Mouse (Mus musculus) adrenal gland, adult 2 months (tissue): ENCODE data around the gene Mlh3. TPM values are rescaled to one million over a fixed set of nuclear protein-coding genes. Genes with fewer than 3 reads are reported as not detected.
"Not testable (repeated sequence)": the region's sequence is repeated elsewhere in the genome, so short reads cannot be mapped to it uniquely, and the experiment has no call there.

Experiments
- DNase-seq: peaks from one replicate; pipeline ENCODE4 v3.0.0; 2021
- long read RNA-seq: library from polyadenylated mRNA; stranded (forward); transcript quantifications from one replicate; pipeline ENCODE4 v2.0.0, GENCODE M21; 2021
- polyA plus RNA-seq: library from polyadenylated mRNA; depleted of rRNA; stranded (reverse); fragments of >200 nt; gene quantifications from 2 replicates; pipeline ENCODE4 v1.2.3, GENCODE M21; 2012; rRNA removed
- total RNA-seq, 2 experiments: library from RNA; stranded (reverse); gene quantifications; 2 replicates each; pipeline ENCODE4 v1.2.3; 2021

The Mlh3 gene
- total RNA-seq (10 to 100 TPM in 1 of 2 experiments, 1 to 10 TPM in 1; 7.8 to 15.9 TPM), polyA plus RNA-seq (2.0 and 2.2 TPM in 2 replicates)
- long read RNA-seq, partial matches to known transcripts: 2 of 2 reads
- long read RNA-seq, other reads (novel, unspliced or antisense): 0 of 2 reads

DNA sequence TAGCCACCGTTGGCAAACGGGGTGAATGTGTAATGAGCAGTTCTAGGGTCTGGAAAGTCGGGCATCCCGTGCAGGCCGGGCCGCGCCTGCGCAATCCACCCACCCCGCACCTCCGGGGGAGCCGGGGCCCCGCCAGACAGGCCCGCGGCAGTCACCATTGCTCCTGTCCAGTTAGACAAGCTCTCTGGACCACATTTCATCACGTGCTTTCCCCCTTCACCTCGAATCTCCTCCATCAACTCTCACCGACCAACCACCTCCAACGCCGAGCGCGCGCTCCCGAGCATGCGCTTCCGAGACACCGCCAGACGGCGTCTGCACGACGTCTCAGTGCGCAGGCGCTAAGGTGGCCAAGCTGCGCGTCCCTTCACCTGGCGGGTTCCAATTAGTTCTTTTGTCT is at the start of gene Mlh3:
Gene Mlh3 (minus strand): TSS at position 281 of the 400 bp plus-strand sequence.
- peak; percentile 88 for DNase-seq

DNA sequence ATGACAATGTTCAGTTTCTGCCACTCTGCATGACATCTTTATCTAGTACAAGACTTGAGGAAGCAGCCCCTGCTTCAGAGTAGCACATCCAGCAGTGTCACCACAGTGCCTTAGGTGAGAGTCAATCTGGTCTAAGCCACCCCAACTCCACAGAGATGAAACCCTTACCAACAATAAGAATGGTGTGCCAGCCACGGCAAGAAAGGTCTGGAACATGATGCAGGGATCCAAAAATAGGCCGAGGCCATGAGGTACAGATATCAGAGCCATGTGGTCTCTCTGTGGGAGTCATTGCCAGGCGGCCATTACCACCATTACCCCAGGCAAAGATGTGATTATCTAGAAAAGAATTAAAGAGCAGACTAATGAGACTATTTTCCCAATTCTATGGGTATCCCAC is 38.3 kb upstream of the Mlh3 start:
- no peak for DNase-seq

DNA sequence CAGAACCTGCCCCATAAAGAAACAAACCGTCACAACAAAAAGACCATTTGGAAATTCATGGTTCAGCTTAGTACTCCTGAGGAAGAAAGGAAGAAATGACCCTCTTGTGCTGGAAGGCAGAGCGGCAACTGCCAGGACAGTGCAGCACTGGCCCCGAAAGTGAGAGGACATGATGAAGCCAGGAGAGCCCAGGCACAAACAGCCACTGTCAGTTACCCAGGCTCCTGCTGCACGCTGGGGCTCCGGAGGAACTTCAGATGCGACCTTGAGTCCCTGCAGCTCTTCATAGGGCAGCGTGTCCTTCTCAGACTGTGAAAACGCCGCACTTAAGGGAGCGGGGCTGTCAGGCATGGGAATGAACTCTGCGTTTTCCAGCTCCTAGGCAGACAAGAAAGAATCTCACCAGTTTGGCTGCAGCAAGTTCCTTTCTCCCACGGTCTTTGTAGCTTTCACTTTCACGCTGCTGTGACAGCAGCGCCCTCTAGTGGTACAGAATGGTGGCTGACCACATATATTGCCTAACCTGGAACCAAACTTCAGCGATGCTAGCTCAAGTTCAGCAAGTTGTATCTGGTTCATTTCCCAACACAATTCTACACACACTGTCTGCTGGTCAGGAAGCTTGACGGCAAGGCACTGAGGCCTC is 35.0 kb upstream of the Mlh3 start:
- DNase-seq: peak; percentile 85

DNA sequence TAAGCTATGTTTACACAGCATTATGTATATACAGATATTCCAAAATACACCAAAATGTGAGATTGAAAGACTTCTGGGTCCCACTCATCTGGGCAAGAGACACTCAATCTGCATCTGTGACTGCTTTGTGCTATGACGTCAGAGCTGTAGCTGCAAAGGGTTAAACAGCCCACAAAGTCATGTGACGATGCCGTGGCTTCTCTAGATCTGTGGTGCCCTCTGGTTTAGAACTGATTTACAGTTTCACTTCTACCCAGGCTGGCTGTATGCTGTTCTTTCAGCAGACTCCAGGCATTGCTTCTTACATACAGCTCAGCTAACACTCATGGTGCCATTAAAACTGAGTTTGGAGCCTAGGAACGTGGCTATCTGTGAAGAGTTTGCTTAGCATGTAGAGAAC is 34.3 kb upstream of the Mlh3 start:
- DNase-seq: no peak

DNA sequence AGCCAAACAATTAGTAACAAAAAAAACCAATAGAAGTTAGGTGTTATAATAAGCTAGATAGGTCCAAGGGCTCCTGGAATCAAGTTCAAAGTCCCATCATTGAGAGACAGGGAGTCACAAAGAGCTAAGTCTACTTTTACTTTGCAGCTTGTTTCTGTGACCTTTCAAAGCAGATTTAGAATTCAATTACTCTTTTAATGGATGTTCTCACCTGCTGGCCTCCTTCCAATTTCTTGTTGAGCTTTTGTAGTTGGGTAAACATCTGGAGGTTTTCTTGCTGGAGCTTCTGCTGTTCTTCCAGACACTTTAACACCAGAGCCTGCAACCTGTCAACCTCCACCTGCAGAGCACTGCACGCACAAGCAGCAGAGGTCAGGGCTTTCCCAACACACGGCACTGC is 32.9 kb upstream of the Mlh3 start:
- no peak for DNase-seq

DNA sequence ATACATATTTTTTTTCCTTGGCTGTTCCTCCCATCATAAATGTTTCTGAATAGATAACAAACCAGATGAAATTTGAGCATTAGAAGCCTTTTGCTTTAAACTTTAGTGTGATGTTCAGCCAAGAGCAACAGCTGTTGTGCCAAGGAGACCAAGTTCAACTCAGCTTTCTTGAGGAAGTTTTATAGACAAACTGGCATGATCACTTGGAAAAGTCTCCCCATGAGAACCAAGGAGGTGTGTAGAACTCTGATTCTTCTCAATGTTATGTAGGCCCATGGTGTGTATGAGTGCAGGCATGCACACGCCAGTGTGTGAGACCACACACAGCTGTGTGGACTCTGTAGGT is 28.4 kb upstream of the Mlh3 start:
- no peak for DNase-seq

DNA sequence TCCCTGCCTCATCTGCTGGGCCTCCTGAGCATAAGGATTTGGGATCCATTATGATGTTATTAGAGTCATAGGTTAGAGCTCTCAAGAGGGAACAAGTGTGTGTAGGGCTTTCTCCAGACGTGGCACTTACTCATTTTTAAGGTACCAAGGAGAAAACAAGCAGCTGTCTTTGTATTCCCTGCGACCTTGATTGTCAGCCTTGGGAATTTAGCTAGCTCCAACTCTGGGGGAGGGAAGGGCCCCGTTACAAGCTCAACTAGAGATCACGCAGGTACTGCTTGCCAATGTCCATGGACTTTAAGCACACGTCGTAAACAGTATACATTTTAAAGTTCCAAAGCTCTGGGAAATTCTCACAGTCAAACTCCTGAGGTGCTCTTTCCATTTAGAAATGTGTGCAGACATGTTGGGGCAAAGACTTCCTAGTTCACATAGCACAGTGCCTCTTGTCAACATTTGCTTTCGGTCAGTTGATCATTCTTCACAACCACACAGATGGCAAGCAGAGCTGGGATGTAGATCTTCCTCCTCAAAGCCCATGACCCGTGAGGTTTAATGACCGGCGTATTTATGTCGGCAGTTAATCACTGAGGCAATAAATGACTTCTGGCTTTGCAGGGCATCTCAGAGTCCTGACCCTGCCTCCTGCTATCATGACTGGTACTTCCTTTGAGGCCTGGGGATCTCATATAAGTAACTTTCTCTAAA is 27.9 kb upstream of the Mlh3 start:
- peak; percentile 28 for DNase-seq

DNA sequence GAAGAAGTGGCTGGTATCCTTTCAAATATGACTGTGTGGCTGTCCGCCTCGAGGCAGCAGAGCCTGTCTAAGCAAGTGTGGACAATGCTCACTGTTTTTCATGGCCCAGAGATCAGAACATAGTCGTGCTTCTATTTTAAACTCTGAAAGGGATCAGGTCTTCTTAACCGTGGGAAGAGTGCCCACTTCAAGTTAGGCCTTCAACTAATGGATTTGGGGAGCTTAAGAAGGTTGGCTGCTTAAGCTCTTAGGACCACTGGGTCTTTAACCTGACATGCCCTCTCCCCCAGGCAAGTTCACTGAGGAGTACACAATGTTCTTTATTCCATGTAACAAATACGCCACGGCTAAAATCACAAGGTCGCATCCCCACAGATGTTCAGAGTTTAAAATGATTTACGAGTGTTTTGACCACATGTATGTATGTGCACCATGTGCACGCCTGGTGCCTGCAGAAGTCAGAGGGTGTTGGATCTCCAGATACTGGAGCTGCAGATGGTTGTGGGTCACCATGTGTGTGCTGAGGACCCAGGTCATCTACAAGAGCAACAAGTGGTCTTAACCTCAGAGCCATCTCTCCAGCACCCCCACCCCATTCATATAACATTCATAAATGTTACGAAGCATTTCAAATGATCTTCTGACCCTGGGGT is 27.1 kb upstream of the Mlh3 start:
- DNase-seq: no peak

DNA sequence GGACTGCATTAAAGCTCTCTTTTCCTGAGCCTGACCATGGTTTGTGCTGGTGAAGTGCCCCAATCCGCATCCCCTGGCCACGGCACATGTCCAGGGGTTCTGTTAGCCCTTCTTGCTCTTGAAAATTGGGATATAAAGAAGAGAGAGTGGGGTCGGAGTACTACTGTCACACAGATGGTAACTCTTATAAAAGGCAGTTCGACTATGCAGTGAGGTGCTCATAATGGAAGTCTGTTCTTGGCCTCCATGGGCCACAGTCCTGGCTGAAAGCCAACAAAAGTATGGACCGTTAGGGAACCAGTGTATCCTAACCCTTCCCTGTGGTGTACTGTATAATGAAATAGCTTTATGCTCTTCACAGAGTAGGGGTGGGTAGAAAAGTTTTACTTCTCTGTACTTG is 26.5 kb upstream of the Mlh3 start:
- DNase-seq: no peak

DNA sequence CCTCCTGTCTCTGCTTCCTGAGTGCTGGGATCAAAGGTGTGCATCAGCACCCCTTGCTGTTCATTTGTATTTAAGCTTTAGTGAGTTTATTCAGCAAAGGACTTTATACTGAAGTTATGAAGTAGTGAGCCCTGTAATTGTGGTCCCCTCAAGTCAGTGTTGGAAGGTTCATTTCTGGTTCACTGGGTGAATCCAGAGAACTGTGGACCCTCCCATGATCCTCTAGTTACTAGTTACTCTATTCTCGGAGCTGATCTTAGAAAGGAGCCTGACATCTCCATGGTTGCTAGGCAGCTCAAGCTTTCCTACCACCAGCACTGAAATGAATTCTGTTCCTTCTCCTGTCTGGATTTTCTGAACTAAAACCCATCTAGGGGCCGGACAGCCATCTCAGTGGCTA is 25.1 kb upstream of the Mlh3 start:
- DNase-seq: no peak

DNA sequence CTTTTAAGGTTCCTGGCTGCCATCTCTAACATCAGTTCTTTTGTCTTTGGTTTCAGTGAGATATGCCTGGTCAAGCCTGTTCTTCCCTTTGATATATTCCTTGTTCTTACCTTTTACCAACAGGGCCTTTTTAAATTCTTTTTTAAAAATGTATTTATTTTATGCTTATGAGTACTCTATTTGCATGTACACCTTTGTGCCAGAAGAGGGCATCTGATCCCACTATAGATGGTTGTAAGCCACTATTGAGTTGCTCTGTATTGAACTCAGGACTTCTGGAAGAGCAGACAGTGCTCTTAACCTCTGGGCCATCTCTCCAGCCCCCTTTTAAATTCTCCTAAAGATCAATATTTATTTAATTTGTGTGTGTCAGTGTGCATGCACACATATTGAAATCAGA is 22.5 kb upstream of the Mlh3 start:
- DNase-seq: no peak

DNA sequence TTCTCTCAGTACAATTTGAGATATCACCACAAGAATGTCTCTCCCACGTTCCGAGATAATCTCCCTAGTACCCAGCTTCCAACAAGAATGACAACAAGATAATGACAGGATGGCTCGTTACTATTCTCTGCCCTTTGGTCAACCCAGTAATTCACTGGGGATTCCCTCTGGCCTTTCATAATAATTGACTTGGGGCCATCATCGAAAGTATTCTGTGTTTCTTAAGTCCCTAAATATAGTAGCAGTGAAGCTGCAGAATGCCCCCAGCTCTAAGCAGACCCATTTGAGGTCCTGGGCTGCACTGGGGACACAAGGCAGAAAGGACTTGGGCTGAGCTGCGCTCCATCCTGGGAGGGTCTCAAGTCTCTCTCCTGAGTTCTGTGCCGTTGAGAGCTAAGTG is 21.9 kb upstream of the Mlh3 start:
- DNase-seq: no peak

DNA sequence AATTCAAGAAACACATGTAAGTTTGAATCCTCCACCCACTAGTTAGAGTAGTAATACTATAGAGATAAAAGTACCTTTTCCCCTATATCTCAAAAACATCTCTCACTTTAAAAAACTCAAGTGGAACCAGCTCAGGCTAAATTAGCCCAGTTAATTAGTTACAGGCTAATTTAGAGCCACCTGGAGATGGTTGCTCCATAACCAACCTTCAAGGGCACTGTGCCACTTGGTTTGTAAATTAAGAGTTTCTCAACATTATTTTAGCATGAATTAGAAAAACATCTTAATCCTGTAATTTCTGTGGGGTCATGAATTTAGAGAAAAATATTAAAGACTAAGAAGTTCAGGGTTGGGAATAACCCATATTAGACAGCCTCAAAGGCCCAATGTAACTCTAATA is 21.1 kb upstream of the Mlh3 start:
- no peak for DNase-seq

DNA sequence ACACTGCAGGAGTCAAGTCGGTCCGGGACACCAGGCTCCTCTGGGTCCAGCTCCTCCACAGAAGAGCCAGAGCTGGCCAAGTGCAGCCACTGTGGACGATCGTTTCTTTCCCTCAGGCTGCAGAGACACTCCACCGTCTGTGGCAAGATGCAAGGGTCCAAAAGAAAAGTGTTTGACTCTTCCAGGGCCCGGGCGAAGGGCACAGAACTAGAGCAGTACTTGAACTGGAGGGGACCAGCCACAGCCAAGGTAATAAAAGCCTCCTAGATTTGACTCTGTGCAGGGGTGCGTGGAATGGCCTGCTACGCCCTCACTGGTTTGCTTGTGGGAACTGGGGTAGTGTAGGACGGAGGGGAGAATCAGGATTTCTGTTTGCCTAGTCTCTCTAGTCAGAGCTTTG is 20.2 kb upstream of the Mlh3 start:
- no peak for DNase-seq

DNA sequence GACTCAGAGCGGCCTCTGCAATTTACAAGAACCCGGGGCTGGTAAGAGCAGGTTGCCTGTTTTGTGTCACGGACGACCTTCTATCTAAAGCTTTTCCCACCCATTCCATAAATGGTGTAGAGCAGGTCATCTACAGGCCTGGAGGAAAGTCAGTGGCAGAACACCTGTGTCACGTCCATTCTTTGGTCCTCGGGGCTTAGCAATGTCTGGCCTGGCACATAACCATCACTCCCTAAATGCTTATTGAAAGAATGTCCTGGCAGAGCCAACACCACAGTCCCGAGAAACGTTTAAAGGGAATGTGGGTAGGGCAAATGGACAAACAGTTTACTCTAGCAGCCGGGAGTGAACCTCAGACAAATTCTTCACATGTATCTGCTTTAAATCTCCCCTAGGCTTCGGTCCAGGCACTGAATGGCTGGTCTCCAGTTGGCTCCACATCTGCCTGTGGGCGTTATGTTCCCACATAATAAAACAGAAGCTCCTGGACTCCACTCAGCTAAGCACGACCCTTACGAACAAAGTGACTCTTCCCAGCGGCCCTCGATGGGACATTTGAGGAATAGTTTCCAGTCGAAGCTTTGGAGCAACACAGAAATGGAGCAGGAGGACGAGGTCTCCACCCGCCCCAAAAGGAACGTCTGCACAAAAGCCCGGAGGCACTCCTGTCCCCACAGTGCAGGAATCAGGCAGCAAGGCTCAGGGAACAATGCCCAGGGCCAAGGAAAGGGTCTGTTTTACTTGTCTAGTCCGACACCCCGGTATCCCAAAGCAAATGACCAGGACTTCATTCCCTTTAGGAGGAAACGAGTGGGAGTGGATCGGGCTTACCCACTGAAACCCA is 19.0 kb upstream of the Mlh3 start:
- DNase-seq: no peak

DNA sequence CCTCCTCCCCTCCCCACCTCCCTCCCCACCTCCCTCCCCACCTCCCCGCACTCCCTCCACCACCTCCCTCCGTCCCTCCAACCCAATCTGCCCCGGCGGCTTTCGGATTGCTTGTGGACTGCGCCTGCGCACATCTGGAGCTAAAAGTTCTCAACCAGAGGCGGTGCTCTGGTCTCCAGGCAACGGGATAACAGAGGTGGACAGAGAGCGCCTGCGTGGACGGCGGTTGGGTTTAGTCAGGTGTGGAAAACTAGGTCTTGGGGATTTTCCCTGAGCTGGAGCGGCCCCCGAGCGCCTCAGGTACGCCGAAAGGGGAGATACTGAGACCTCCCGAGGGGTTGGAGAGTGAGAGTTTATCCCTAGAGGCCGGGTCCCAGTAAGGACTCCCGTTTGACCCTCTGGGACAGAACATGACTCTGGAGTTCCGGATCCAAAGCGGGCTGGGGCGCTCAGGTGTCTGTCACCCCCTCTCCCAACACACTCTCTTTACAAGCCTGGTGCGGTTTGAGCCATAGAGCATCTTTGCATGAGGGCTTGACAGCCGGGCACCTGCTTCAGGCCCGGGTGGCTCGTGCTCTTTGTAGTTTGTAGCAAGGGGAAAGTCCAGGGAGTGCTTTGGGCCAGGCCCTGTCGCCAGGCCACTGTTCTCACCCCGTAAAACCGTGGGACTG is 18.2 kb upstream of the Mlh3 start, which contains the start of gene Zc2hc1c:
Gene Zc2hc1c (plus strand): TSS at position 106 of the 671 bp plus-strand sequence.
- peak; percentile 93 for DNase-seq

DNA sequence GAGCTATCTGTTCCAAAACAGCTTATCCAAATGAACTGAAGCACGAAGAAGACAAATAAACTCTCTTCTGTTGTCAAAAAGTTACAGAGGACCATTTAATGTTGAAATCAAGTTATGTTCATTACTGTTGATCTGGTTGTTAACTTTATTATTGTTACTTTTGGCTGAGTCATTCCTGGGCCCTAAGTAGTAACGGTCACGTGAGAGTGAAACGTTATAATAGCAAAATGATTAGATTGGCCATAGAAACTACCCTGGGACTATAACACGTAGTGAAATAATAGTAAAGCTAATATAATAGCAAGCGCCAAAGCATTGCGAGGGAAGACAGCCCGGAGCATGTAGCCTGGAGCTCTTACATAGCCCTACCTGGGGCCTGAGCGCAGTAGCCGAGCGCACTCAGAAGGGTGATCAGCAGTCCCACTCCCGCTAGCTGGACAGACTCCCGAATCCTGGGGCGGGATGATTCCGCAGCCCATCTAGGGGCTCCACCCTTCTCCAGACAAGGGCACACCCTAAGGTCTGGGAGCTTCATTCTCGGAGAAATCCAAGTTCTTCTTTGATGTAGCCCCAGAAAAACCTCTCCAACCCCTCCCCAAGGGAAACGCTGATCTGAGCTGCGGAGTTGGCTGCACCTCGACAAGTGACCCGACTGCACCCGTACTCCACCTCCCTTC is 17.5 kb upstream of the Mlh3 start, which contains the start of gene Acyp1:
Gene Acyp1 (minus strand): TSS at position 630 of the 677 bp plus-strand sequence.
- peak; percentile 74 for DNase-seq

DNA sequence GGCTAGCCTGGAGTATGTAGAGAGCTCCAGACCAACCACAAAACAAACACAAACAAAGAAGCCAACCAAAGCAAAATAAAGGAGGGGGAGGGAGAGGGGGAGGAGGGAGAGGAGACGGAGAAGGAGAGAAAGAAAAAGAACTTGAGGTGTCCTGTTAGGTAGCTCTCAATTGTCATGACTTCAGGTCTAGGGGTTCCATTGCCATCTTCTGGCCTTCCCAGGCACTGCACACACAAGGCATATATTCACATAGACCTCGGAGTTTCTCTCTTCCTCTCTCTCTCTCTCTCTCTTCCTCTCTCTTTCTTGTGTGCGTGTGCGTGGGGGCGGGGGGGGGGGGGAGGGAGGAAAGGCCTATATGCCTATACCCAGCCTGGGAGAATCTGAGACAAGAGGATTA is 16.5 kb upstream of the Mlh3 start:
- no peak for DNase-seq

DNA sequence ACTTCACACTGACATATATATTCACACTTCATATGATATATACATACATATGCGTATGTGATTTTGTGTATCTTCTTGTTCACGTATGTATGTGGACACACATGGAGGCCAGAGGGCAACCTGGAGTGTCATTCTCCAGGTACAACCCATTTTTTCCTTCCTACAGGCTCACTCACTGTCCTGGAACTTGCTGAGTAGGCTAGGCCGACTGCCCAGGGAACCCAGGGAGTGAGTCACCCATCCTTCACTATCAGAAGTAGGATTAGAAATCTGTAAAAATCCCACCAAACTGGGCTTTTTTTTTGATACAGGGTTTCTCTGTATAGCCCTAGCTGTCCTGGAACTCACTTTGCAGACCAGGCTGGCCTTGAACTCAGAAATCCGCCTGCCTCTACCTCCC is 14.6 kb upstream of the Mlh3 start:
- peak; percentile 51 for DNase-seq

DNA sequence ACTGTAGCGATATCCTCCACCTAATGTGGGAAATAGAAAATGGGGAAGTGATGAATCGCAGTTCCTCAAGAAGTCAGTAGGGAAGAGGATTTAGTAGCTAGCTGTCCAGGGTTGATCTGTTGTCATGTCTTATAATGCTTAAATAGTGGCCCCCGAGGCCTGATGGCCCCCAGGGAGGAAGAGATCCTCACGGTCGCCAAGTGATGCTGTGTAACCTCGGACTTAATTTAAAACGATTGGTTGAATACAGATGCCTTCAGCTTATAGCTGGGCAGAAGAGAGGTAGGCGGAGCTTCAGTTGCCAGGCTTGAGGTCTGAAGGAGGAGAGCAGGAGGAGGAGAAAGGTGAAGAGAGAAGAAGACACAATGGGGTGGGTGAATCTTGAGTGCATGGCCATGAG is 13.9 kb upstream of the Mlh3 start:
- DNase-seq: no peak

DNA sequence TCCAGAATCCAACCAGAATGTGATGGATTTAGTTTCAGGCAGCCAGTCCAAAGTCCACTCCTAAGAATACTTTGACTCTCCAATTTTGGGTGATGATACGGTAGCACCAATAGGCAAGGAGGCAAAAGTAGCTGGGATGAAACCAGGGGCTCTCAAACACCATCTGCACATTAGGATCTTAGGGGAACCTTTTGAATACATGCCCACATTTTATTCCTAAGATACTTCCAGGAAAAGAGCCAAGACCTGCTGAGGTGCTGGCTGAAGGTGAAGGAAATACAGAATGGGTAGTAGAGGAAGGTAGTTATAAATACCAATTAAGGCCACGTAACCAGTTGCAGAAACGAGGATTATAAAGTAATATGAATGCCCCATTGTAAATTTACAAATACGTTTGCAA is 11.4 kb upstream of the Mlh3 start:
- DNase-seq: not testable (repeated sequence)
